25 mouse cellular contexts compared by ENCODE assay signal in genomic region chr11:33039854-33040792, GRCm38 (mm10).
DNase-seq lines count a peak whose midpoint lies in the region; ATAC-seq and TF ChIP-seq lines count a peak whose summit lies in the region.
"Had no signal": no experiment of that assay in that cellular context is flagged by ENCODE, and none has a peak within 500 bp of the region (broad histone marks: within the 10 kb centered on the region; RNA-seq: fewer than 3 reads in every experiment).

No protein-coding gene starts in this region.

- H3K4me3 ChIP-seq in limb, embryonic 15.5 days, result no peak overlapping the region
- H3K4me3 ChIP-seq in liver, postnatal 0 days (ENCODE audit: low read depth, low read length), result no peak overlapping the region
- H3K4me3 ChIP-seq: forebrain, embryonic 10.5 days; gastrocnemius, adult 2 months; hindbrain, embryonic 13.5 days had no signal

- peak overlapping the region; percentile 54; the same call in 1 of the 2 replicates for H3K27ac ChIP-seq in limb, embryonic 15.5 days
- H3K27ac ChIP-seq in liver, postnatal 0 days (ENCODE audit: low read depth), result no peak overlapping the region
- H3K27ac ChIP-seq: forebrain, embryonic 10.5 days; gastrocnemius, adult 2 months; hindbrain, embryonic 13.5 days had no signal

- no peak for TF ChIP-seq CTCF in liver, postnatal 0 days (IDR thresholded peaks at IDR 0.05; ENCODE audit: low read depth)

- no peak overlapping the region for H3K4me2 ChIP-seq in limb, embryonic 15.5 days
- no peak overlapping the region for H3K4me2 ChIP-seq in liver, postnatal 0 days (ENCODE audit: low read depth, low read length)
- H3K4me2 ChIP-seq: heart, embryonic 11.5 days; hindbrain, embryonic 13.5 days had no signal

- DNase-seq in adrenal gland, postnatal 14 days, result peak; percentile 8
- DNase-seq in adrenal gland, postnatal 25 days, result no peak
- DNase-seq in retina, postnatal 1 day, result peak; percentile 11
- DNase-seq in retina, embryonic 14.5 days (ENCODE audit: low spot score), result no peak
- DNase-seq in ZHBTc4 (ENCODE audit: low read depth, low spot score), result peak; percentile 79
- DNase-seq in liver, postnatal 0 days, result no peak
- DNase-seq in urinary bladder, postnatal 4 days (ENCODE audit: low spot score in 2 of 2), result no peak
- DNase-seq: adrenal gland, adult 8-10 months; B cell, adult 2 months; cerebellum, adult 18-20 months; cerebellum, adult 9-10 months; cerebellum, postnatal 14 days; forebrain, postnatal 0 days; gastrocnemius, adult 2 months; gastrocnemius, postnatal 14 days; heart, adult 11 months had no signal

- 56% methylated on average over 9 of the region's 10 CpGs for WGBS in limb, embryonic 15.5 days
- WGBS in liver, postnatal 0 days (ENCODE audit: insufficient replicate concordance), result 73% methylated on average over 10 of the region's 10 CpGs

- no peaks in the 10 kb centered on the region for H3K4me1 ChIP-seq in limb, embryonic 15.5 days
- no peaks in the 10 kb centered on the region for H3K4me1 ChIP-seq in liver, postnatal 0 days (ENCODE audit: insufficient read depth)
- H3K4me1 ChIP-seq: hindbrain, embryonic 13.5 days had no signal

- H3K9me3 ChIP-seq in limb, embryonic 15.5 days, result no peaks in the 10 kb centered on the region
- no peaks in the 10 kb centered on the region for H3K9me3 ChIP-seq in liver, postnatal 0 days (ENCODE audit: low read length)
- H3K9me3 ChIP-seq: forebrain, embryonic 10.5 days; hindbrain, embryonic 13.5 days had no signal

- H3K27me3 ChIP-seq in limb, embryonic 15.5 days, result no peaks in the 10 kb centered on the region
- no peaks in the 10 kb centered on the region for H3K27me3 ChIP-seq in liver, postnatal 0 days (ENCODE audit: insufficient read depth, low read length)
- H3K27me3 ChIP-seq: CH12.LX; hindbrain, embryonic 13.5 days had no signal

- TF ChIP-seq EP300 in liver, postnatal 0 days (IDR thresholded peaks at IDR 0.05; ENCODE audit: low read depth), result no peak

- H3K9ac ChIP-seq in limb, embryonic 15.5 days, result no peak overlapping the region
- H3K9ac ChIP-seq in liver, postnatal 0 days (replicated peaks), result no peak overlapping the region
- H3K9ac ChIP-seq: forebrain, postnatal 0 days; hindbrain, embryonic 13.5 days had no signal

- ATAC-seq in limb, embryonic 15.5 days (ENCODE audit: insufficient number of reproducible peaks, low FRiP score, low TSS enrichment, low read depth), result peak; percentile 63; the same call in 1 of the 2 replicates
- ATAC-seq in liver, postnatal 0 days, result no peak
- ATAC-seq: forebrain, embryonic 14.5 days; forebrain, postnatal 0 days; hindbrain, embryonic 16.5 days; inflammation-experienced regulatory T-cells, adult 6 months; intestine, embryonic 16.5 days had no signal

- no peaks in the 10 kb centered on the region for H3K36me3 ChIP-seq in limb, embryonic 15.5 days
- H3K36me3 ChIP-seq in liver, postnatal 0 days (replicated peaks; ENCODE audit: insufficient read depth, low read length), result no peaks in the 10 kb centered on the region
- H3K36me3 ChIP-seq: forebrain, embryonic 10.5 days; hindbrain, embryonic 13.5 days had no signal

Comparison
In these comparisons a context has a peak if more than half of its experiments do, and no peak if none do; other contexts are left out.
1. DNase-seq: peak in adrenal gland, postnatal 14 days (single experiment), retina, postnatal 1 day (single experiment) and ZHBTc4 (single experiment); none in adrenal gland, postnatal 25 days (single experiment), retina, embryonic 14.5 days (single experiment), liver, postnatal 0 days (single experiment) and urinary bladder, postnatal 4 days (0 of 2).